Mouse (Mus musculus) gastrocnemius, postnatal 4 days (tissue): ENCODE measurements at regions not wholly inside any gene's neighbourhood (a gene's known extent, or its start where the extent isn't known, plus 50 kb on each side); places are given as distances from the start of the nearest gene placed in this dataset.

Experiments used
- DNase-seq, 2 experiments: peaks; one replicate each; pipeline ENCODE4 v3.0.0; 2021 to 2022; ENCODE audit warnings: low spot score in 2 of 2, mixed read lengths in 2 of 2

DNA sequence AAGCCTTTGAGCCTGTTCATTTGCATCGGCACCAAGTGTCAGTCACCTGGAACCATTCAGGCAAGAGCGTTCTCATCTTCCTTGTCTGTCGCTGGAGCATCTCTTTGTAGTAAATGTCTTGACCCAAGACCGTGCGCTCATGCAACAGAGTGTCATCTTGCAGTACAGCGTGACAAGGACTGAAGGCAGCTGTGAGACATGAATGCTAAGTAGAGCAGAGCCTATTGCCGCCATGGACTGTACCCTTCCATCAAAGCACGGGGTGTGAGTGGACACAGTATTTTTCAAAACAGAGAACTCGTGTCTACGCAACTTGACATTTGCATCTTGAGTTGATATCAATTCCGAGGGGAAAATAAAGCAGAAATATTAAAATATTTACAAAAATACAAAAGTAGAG, 287.4 kb upstream of the Gpc5 start:
- no peak for DNase-seq

GRCm38 (mm10) chr14:114808621-114809020, 283.4 kb upstream of the Gpc5 start:
- no peak for DNase-seq

- no peak for DNase-seq
Measured at GRCm38 (mm10) chr14:114820677-114821076, 271.3 kb upstream of the Gpc5 start.

GRCm38 (mm10) chr14:114821098-114821594, 270.9 kb upstream of the Gpc5 start:
- DNase-seq, result no peak

- no peak for DNase-seq
Measured at GRCm38 (mm10) chr14:114821672-114822071, 270.3 kb upstream of the Gpc5 start.

DNA sequence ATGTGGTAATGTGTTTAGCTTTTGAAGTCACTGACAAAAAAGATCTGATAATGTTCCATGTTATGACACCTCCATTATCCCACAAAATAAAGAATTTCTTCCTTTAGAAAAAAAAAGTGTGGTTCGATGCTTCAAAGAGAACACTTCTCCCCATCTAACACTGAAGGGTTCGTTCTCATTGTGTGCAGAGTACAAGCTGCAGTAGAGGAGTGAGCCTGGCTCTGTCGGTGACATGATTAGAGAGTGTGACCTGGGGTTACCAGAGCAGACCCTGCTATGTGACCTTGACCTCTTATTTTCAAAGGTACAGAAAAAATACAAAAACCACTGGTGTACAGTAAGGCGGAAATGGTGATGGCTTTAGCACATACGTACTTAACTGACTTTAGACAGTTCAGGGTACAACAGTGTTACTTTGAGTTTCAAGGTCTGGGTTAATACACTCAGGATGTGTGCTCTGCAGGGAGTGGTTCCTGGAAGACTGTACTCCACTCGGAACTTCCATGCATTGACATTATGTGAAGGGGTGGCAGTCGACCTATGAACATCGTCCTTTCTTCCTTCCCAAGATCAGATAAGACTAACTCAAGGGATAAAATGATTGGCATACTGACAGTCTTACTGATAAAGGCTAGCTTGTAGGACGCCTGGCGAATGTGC, 265.2 kb upstream of the Gpc5 start:
- DNase-seq, result no peak

- DNase-seq, result no peak
Measured at GRCm38 (mm10) chr14:114829310-114829709, 262.7 kb upstream of the Gpc5 start.

DNA sequence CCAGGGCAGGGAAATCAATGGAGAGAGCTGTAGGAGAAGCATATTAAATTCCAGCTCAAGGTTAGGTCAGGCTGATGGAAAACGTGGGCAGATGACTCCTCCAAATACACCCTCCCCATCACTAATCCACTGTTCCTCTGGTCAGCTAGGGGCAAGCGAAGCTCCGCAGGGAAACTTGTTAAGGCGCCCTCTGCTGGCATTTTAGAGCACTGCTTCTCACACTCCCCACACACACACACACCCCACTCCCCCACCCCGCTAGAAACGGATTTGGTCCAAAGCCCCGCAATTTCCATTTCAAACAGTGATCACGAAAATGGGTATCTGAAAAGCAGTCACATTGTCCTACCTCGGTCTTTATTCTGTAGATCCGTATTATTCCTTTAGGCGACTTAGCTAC, 259.0 kb upstream of the Gpc5 start:
- DNase-seq, result no peak

DNA sequence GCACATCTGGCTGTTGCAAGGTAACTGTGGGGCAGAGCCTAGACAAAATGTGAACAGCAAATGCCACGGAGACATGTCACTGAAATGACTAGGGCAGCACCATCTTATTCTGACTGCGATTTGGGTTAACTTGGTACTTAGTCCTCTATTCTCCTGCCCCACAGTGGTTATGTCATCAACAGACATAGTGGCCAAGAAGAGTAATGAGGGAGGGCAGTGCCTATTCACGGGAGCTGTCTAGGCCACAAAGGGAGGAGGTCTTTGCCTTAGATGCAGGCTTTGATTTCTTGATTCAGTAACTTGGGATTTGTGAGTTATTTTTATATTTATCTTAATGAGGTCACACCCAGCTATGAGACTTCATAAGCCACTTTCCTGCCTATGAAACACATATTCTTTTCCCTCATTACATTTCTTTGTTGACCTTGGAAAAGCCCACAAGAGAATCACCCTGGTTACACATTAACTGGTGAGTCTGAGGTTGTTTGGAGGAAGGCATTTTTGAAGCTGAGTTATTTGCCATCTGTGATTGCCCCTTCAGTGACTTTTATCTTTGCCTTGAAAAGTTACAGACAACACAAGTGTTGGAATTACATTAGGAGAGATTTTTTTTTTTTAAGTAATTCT, 255.2 kb upstream of the Gpc5 start:
- no peak for DNase-seq

- DNase-seq, result no peak
Measured at GRCm38 (mm10) chr14:114837652-114838276, 254.3 kb upstream of the Gpc5 start.

DNA sequence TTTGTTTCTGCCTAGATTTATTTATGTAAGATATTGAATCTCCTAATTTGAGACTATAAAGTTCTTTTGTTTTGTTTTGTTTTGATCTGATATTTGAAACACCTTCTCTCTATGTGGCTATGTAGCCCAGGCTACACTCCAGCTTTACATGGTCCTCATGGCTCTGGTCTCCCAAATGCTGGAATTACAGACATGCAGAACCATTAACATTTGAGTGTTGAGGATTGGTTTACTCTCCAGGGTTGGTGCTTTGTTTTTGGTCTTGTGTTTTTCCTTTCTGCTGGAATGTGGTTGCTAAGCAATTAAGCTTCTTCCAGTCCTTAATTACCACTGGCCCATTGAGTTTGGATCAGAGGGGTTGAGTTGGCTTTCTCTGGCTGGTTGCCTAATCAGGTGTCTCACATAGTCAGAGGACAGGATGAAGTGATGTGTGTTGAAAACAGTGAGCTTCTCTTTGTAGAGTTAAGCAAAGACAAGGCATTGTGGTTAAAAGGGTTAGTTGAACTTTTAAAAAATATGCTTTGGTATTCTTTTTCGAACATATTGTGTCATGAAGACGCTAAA, 252.6 kb upstream of the Gpc5 start:
- no peak for DNase-seq

- DNase-seq, result no peak
Measured at GRCm38 (mm10) chr14:114840766-114841165, 251.2 kb upstream of the Gpc5 start.

- no peak for DNase-seq
Measured at GRCm38 (mm10) chr14:114841552-114841951, 250.5 kb upstream of the Gpc5 start.

GRCm38 (mm10) chr14:114842327-114842726, 249.7 kb upstream of the Gpc5 start:
- no peak for DNase-seq

GRCm38 (mm10) chr14:114843105-114843743, 248.8 kb upstream of the Gpc5 start:
- no peak for DNase-seq

DNA sequence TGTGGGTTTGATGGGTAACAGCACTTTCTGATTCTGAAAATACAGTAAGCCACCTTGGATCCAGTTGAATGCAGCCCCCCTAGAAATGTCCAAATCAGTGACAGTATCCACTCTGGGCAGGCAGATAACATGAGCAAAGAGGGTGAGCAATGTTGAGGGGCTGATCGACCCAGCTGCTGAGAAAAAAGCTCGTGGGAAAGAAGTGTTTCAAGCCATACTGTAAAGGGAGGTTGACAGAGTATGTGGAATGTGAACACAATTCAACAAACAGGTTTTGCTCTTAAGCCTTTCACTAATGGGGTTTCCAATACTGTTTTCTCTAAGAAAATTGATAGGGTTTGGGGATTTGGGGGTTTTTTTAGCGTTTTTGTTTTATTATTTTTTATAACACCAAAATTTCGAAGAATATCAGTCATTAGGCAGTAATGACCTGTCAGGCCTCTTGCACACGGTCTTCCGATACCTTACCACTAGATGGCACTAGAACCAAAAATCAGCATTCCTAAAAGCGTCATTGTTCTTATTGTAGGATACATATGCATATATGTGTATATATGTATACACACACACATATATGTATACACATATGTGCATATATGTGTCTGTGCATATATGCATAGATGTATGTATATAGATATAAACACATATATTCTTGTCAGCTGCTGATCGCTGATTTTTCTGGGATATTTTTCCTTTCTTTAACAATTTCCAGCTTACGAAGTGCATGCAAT, 237.5 kb upstream of the Gpc5 start:
- DNase-seq, result no peak

- no peak for DNase-seq
Measured at GRCm38 (mm10) chr14:114855055-114855740, 236.8 kb upstream of the Gpc5 start.

DNA sequence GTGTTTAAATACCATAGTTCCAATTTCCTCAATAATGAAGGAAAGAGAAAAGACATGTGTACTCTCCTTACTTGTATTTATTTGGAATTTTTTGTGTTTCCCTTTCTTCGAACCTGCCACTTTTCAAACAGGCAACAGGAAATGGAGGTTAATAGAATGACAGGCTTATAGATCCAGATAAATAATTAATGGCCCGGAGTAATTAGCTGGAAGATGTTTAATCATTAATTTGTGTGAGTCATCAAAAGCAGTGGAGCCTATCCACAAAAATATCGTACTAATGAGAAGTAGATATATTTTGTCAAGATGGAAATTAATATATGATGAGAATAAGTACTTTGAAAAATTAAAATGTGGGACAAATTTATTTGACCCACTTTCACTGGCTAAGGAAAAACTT, 236.3 kb upstream of the Gpc5 start:
- no peak for DNase-seq

DNA sequence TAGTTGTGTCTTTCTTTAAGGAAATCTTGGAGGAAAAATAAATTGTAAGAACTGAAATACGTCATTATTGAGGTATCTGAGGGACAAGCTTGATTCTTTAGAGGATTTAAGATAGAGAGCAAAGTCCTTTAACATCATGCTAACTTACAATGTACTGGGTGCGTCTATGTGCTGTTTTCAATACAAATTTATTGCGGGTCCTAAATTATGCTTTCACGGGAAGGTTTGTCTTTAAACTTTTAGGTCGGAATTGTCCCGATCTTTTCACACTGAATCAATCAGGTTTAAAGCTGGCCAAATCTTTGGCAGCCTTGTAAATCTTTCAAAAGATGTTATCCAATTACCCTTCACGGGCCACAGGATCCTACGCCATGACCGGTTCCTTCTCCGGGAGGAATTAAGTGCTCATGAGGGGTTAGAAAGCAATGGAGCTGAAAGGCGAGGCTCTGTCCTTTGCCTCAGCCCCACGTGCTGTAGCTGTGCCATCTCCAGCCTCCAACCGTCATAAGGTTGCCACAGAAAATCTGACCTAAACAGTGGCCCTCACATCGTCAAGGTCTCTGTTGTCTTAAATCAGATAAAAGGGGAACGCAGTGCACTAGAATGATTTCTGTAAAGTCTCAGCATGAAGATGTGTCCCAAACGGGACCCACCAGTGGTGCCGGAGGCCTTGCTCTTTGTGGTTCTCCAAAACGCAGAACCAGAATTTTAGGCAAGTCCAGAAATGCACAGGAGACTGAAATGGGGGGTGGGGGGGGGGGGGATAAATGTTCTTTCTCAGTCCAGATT, 235.6 kb upstream of the Gpc5 start:
- DNase-seq, result no peak

DNA sequence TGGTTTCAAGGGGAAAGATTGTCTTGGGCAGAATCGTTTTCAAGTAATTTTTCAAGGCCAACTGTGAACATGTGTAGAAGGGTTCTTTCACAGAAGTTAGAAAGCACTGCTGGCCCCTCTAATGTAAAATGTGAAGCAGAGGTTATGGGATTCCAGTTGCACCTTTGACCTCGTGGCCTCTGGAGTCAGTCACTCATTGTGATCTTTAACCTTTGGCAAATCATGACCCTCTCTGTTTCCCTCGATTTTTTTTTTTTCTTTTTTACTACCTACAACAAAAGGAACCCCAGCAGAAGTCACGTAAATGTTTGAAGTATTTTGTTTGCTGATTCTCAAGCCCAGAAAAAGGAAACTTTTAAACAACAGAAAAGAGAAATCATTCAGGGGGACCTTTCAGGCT, 234.8 kb upstream of the Gpc5 start:
- no peak for DNase-seq
